Mouse (Mus musculus): ENCODE measurements at regions not wholly inside any gene's neighbourhood (a gene's known extent, or its start where the extent isn't known, plus 50 kb on each side); places are given as distances from the start of the nearest gene placed in this dataset.

GRCm38 (mm10) chr13:53811151-53811550 is 244.4 kb downstream of the Drd1 start:
- Histone ChIP-seq H3K4me1 (ENCODE audit: control insufficient read depth, insufficient read depth, low read length) (peaks cover 16% of the 10 kb centered on the region), H3K27me3 (ENCODE audit: control insufficient read depth, insufficient read depth, low read length) (no peaks in the 10 kb centered on the region), H3K4me3 (ENCODE audit: low read depth, low read length) (no peak overlapping the region), H3K9ac (replicated peaks; ENCODE audit: low read depth, low read length) (no peak overlapping the region), H3K36me3 (ENCODE audit: control insufficient read depth, insufficient read depth, low read length) (no peaks in the 10 kb centered on the region), H3K27ac (ENCODE audit: low read length) (no peak overlapping the region), H3K4me2 (replicated peaks; ENCODE audit: low read depth, low read length) (no peak overlapping the region), H3K9me3 (ENCODE audit: control insufficient read depth, low read depth, low read length) (no peaks in the 10 kb centered on the region)
- 80% methylated on average over 8 of the region's 8 CpGs for WGBS
- ATAC-seq (ENCODE audit: insufficient number of reproducible peaks, insufficient read depth, low FRiP score, low read depth) = no peak

DNA sequence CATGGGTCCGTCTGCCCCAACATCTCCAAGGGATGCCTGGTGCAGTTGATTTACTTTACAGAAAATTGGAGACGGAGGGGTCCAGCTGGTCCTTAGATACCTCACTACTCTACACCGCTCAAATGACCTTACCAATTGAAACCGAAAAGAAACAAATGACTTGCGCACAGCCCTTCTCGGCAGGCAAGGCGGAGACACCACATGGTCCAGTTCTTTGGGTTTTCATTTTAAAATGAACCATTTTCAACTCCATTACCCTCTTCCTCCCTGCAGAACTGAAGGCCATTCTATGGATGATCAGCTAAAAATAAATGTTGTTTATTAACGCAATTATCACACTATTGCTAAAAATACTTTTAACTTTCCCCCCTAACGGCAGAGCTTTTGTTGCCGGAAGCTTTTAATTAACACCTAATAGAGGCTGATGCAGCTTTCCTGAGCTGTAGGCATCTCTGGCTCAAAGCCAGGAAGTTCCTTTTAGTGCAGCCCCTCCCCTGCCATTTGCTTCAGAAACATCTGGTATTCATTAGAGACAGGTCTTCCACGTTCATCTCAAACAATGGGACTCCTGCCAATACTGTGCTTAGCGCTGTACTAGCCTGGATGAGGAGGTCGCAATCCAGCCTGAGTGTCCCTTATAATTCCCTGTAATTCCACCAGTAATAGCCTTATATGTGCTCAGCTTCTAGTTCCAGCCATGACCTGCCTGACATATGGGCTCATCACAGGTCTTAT is 247.5 kb downstream of the Drd1 start:
- Histone ChIP-seq H3K9ac (replicated peaks; ENCODE audit: low read depth, low read length) (no peak overlapping the region), H3K4me3 (ENCODE audit: low read depth, low read length) (no peak overlapping the region), H3K27me3 (ENCODE audit: control insufficient read depth, insufficient read depth, low read length) (no peaks in the 10 kb centered on the region), H3K27ac (ENCODE audit: low read length) (no peak overlapping the region), H3K36me3 (ENCODE audit: control insufficient read depth, insufficient read depth, low read length) (no peaks in the 10 kb centered on the region), H3K9me3 (ENCODE audit: control insufficient read depth, low read depth, low read length) (no peaks in the 10 kb centered on the region), H3K4me1 (ENCODE audit: control insufficient read depth, insufficient read depth, low read length) (peaks cover 16% of the 10 kb centered on the region), H3K4me2 (replicated peaks; ENCODE audit: low read depth, low read length) (no peak overlapping the region)
- WGBS = 43% methylated on average over 13 of the region's 13 CpGs
- peak; percentile 74; the same call in 1 of the 2 replicates for ATAC-seq (ENCODE audit: insufficient number of reproducible peaks, insufficient read depth, low FRiP score, low read depth)

- Histone ChIP-seq H3K27ac (ENCODE audit: low read length) (no peak overlapping the region), H3K4me3 (ENCODE audit: low read depth, low read length) (no peak overlapping the region), H3K36me3 (ENCODE audit: control insufficient read depth, insufficient read depth, low read length) (no peaks in the 10 kb centered on the region), H3K27me3 (ENCODE audit: control insufficient read depth, insufficient read depth, low read length) (no peaks in the 10 kb centered on the region), H3K4me2 (replicated peaks; ENCODE audit: low read depth, low read length) (no peak overlapping the region), H3K9ac (replicated peaks; ENCODE audit: low read depth, low read length) (no peak overlapping the region), H3K4me1 (ENCODE audit: control insufficient read depth, insufficient read depth, low read length) (peaks cover 16% of the 10 kb centered on the region), H3K9me3 (ENCODE audit: control insufficient read depth, low read depth, low read length) (no peaks in the 10 kb centered on the region)
- no peak for ATAC-seq (ENCODE audit: insufficient number of reproducible peaks, insufficient read depth, low FRiP score, low read depth)
- WGBS = 67% methylated on average over 4 of the region's 4 CpGs
Measured at GRCm38 (mm10) chr13:53805872-53806271, 249.6 kb downstream of the Drd1 start.

DNA sequence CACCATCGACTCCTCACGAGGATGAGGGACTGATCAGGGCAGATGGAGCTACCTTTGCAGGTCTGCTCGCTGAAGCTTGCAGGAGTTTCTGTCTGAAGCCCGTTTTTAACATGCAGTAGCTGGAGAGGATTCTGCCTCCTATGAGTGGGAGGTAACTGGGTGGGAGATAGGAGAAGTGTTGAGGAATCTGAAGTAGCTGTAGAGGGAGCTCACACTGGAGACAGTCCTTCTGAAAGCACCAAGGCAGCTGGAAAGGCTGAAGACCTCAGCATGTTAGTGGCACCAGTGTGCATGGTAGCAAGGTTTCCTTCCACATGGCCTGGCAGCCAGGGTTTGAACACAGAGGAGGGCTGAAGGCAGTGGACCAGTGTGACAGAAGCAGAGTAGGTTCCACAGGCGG is 254.5 kb downstream of the Drd1 start:
- no peaks in the 10 kb centered on the region for H3K9me3 ChIP-seq (ENCODE audit: control insufficient read depth, low read depth, low read length)
- no peaks in the 10 kb centered on the region for H3K4me1 ChIP-seq (ENCODE audit: control insufficient read depth, insufficient read depth, low read length)
- H3K4me3 ChIP-seq (ENCODE audit: low read depth, low read length) = no peak overlapping the region
- H3K4me2 ChIP-seq (replicated peaks; ENCODE audit: low read depth, low read length) = no peak overlapping the region
- H3K9ac ChIP-seq (replicated peaks; ENCODE audit: low read depth, low read length) = no peak overlapping the region
- no peak for ATAC-seq (ENCODE audit: insufficient number of reproducible peaks, insufficient read depth, low FRiP score, low read depth)
- no peak overlapping the region for H3K27ac ChIP-seq (ENCODE audit: low read length)
- WGBS = 77% methylated on average over 5 of the region's 5 CpGs
- no peaks in the 10 kb centered on the region for H3K27me3 ChIP-seq (ENCODE audit: control insufficient read depth, insufficient read depth, low read length)
- no peaks in the 10 kb centered on the region for H3K36me3 ChIP-seq (ENCODE audit: control insufficient read depth, insufficient read depth, low read length)

- WGBS = 75% methylated on average over 2 of the region's 2 CpGs
- Histone ChIP-seq H3K27ac (ENCODE audit: low read length) (no peak overlapping the region), H3K36me3 (ENCODE audit: control insufficient read depth, insufficient read depth, low read length) (no peaks in the 10 kb centered on the region), H3K4me3 (ENCODE audit: low read depth, low read length) (no peak overlapping the region), H3K4me2 (replicated peaks; ENCODE audit: low read depth, low read length) (no peak overlapping the region), H3K9ac (replicated peaks; ENCODE audit: low read depth, low read length) (no peak overlapping the region), H3K9me3 (ENCODE audit: control insufficient read depth, low read depth, low read length) (no peaks in the 10 kb centered on the region), H3K4me1 (ENCODE audit: control insufficient read depth, insufficient read depth, low read length) (no peaks in the 10 kb centered on the region), H3K27me3 (ENCODE audit: control insufficient read depth, insufficient read depth, low read length) (no peaks in the 10 kb centered on the region)
- ATAC-seq (ENCODE audit: insufficient number of reproducible peaks, insufficient read depth, low FRiP score, low read depth) = no peak
Measured at GRCm38 (mm10) chr13:53788809-53789208, 266.7 kb downstream of the Drd1 start.

GRCm38 (mm10) chr13:53783492-53783891 is 272.0 kb downstream of the Drd1 start:
- Histone ChIP-seq H3K36me3 (ENCODE audit: control insufficient read depth, insufficient read depth, low read length) (no peaks in the 10 kb centered on the region), H3K4me2 (replicated peaks; ENCODE audit: low read depth, low read length) (no peak overlapping the region), H3K27ac (ENCODE audit: low read length) (no peak overlapping the region), H3K9me3 (ENCODE audit: control insufficient read depth, low read depth, low read length) (no peaks in the 10 kb centered on the region), H3K9ac (replicated peaks; ENCODE audit: low read depth, low read length) (no peak overlapping the region), H3K27me3 (ENCODE audit: control insufficient read depth, insufficient read depth, low read length) (no peaks in the 10 kb centered on the region), H3K4me1 (ENCODE audit: control insufficient read depth, insufficient read depth, low read length) (no peaks in the 10 kb centered on the region), H3K4me3 (ENCODE audit: low read depth, low read length) (no peak overlapping the region)
- 19% methylated on average over 6 of the region's 6 CpGs for WGBS
- no peak for ATAC-seq (ENCODE audit: insufficient number of reproducible peaks, insufficient read depth, low FRiP score, low read depth)

- WGBS = 45% methylated on average over 4 of the region's 4 CpGs
- ATAC-seq (ENCODE audit: insufficient number of reproducible peaks, insufficient read depth, low FRiP score, low read depth) = no peak
- no peaks in the 10 kb centered on the region for H3K36me3 ChIP-seq (ENCODE audit: control insufficient read depth, insufficient read depth, low read length)
Measured at GRCm38 (mm10) chr13:53779150-53779549, 276.4 kb downstream of the Drd1 start.

GRCm38 (mm10) chr13:53776421-53776820 is 279.1 kb downstream of the Drd1 start:
- 73% methylated on average over 11 of the region's 11 CpGs for WGBS
- Histone ChIP-seq H3K4me3 (ENCODE audit: low read depth, low read length) (no peak overlapping the region), H3K4me2 (replicated peaks; ENCODE audit: low read depth, low read length) (no peak overlapping the region), H3K36me3 (ENCODE audit: control insufficient read depth, insufficient read depth, low read length) (no peaks in the 10 kb centered on the region), H3K9me3 (ENCODE audit: control insufficient read depth, low read depth, low read length) (no peaks in the 10 kb centered on the region), H3K27me3 (ENCODE audit: control insufficient read depth, insufficient read depth, low read length) (no peaks in the 10 kb centered on the region), H3K9ac (replicated peaks; ENCODE audit: low read depth, low read length) (no peak overlapping the region), H3K27ac (ENCODE audit: low read length) (no peak overlapping the region), H3K4me1 (ENCODE audit: control insufficient read depth, insufficient read depth, low read length) (no peaks in the 10 kb centered on the region)
- no peak for ATAC-seq (ENCODE audit: insufficient number of reproducible peaks, insufficient read depth, low FRiP score, low read depth)

More at GRCm38 (mm10) chr13:53779150-53779549, 276.4 kb downstream of the Drd1 start:
- Histone ChIP-seq H3K4me2 (replicated peaks; ENCODE audit: low read depth, low read length) (no peak overlapping the region), H3K27me3 (ENCODE audit: control insufficient read depth, insufficient read depth, low read length) (no peaks in the 10 kb centered on the region), H3K9me3 (ENCODE audit: control insufficient read depth, low read depth, low read length) (no peaks in the 10 kb centered on the region), H3K27ac (ENCODE audit: low read length) (no peak overlapping the region), H3K9ac (replicated peaks; ENCODE audit: low read depth, low read length) (no peak overlapping the region), H3K4me1 (ENCODE audit: control insufficient read depth, insufficient read depth, low read length) (no peaks in the 10 kb centered on the region), H3K4me3 (ENCODE audit: low read depth, low read length) (no peak overlapping the region)

DNA sequence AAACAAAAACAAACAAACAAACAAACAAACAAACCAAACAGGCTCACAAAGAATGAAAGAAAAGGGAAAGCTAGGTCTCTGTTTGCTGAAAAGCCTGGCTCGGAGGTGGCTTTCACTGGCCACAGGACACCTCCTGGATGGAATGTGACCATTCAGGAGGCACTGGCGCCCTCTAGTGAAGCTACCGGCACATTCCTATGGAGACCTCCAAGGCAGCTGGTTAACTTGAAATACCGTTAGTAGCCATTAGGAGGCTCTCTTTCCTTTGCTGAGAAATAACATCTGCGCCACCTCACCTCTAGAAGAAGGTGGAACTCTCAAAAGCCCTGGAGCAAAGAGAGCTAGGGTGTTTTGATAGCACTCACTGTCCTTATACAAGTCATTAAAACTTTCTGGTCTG is 279.8 kb downstream of the Drd1 start:
- H3K9me3 ChIP-seq (ENCODE audit: control insufficient read depth, low read depth, low read length) = no peaks in the 10 kb centered on the region
- H3K9ac ChIP-seq (replicated peaks; ENCODE audit: low read depth, low read length) = no peak overlapping the region
- H3K4me2 ChIP-seq (replicated peaks; ENCODE audit: low read depth, low read length) = no peak overlapping the region
- 43% methylated on average over 5 of the region's 5 CpGs for WGBS
- no peaks in the 10 kb centered on the region for H3K27me3 ChIP-seq (ENCODE audit: control insufficient read depth, insufficient read depth, low read length)
- H3K27ac ChIP-seq (ENCODE audit: low read length) = no peak overlapping the region
- no peak overlapping the region for H3K4me3 ChIP-seq (ENCODE audit: low read depth, low read length)
- H3K4me1 ChIP-seq (ENCODE audit: control insufficient read depth, insufficient read depth, low read length) = no peaks in the 10 kb centered on the region
- no peaks in the 10 kb centered on the region for H3K36me3 ChIP-seq (ENCODE audit: control insufficient read depth, insufficient read depth, low read length)
- no peak for ATAC-seq (ENCODE audit: insufficient number of reproducible peaks, insufficient read depth, low FRiP score, low read depth)
